Mouse (Mus musculus) heart, postnatal 25 days (tissue): Measurements from ENCODE around the gene Inpp4b. TPM values are rescaled to one million over a fixed set of nuclear protein-coding genes. Genes with fewer than 3 reads are reported as not detected.

Experiments
- DNase-seq: peaks from one replicate; pipeline ENCODE4 v3.0.0; 2022; ENCODE audit warnings: low spot score
- intact Hi-C: fragments of 180-260 bp; cut with DNase I; formaldehyde crosslinking; loops from one replicate; pipeline ENCODE4 v1.15.1; 2025
- total RNA-seq, 2 experiments: library from RNA; stranded (reverse); gene quantifications; 2 replicates each; pipeline ENCODE4 v1.2.3; 2021

The Inpp4b gene
- total RNA-seq, 2 experiments from 2014 or later = 74.5 to 77.8 TPM

- intact Hi-C loops = no loop called here
- no peak for DNase-seq
Observed at GRCm38 (mm10) chr8:81565484-81565883, 223.1 kb downstream of the Inpp4b start.

GRCm38 (mm10) chr8:81572319-81573104, 230.2 kb downstream of the Inpp4b start:
- no peak for DNase-seq
- intact Hi-C loops = no loop called here

- DNase-seq = no peak
- intact Hi-C loops = no loop called here
Observed at GRCm38 (mm10) chr8:81575268-81575917, 233.0 kb downstream of the Inpp4b start.

GRCm38 (mm10) chr8:81578951-81579350, 236.6 kb downstream of the Inpp4b start:
- no peak for DNase-seq
- intact Hi-C loops = no loop called here

- DNase-seq = no peak
- intact Hi-C loops = no loop called here
Observed at GRCm38 (mm10) chr8:81581817-81582437, 239.6 kb downstream of the Inpp4b start.

GRCm38 (mm10) chr8:81582906-81583305, 240.6 kb downstream of the Inpp4b start:
- no peak for DNase-seq
- intact Hi-C loops = no loop called here

- no peak for DNase-seq
- intact Hi-C loops = no loop called here
Observed at GRCm38 (mm10) chr8:81586783-81587182, 244.4 kb downstream of the Inpp4b start.

GRCm38 (mm10) chr8:81594134-81594714, 251.9 kb downstream of the Inpp4b start:
- no peak for DNase-seq
- intact Hi-C loops = no loop called here

- intact Hi-C loops = no loop called here
- no peak for DNase-seq
Observed at GRCm38 (mm10) chr8:81599209-81599608, 256.9 kb downstream of the Inpp4b start.

- intact Hi-C loops = no loop called here
- DNase-seq = no peak
Observed at GRCm38 (mm10) chr8:81601136-81601535, 258.8 kb downstream of the Inpp4b start.

- no peak for DNase-seq
- intact Hi-C loops = no loop called here
Observed at GRCm38 (mm10) chr8:81608082-81608481, 265.7 kb downstream of the Inpp4b start.

- intact Hi-C loops = no loop called here
- DNase-seq = no peak
Observed at GRCm38 (mm10) chr8:81609064-81609463, 266.7 kb downstream of the Inpp4b start.

- intact Hi-C loops = no loop called here
- DNase-seq = no peak
Observed at GRCm38 (mm10) chr8:81612611-81613010, 270.3 kb downstream of the Inpp4b start.

- intact Hi-C loops = no loop called here
- DNase-seq = no peak
Observed at GRCm38 (mm10) chr8:81614135-81614534, 271.8 kb downstream of the Inpp4b start.

- intact Hi-C loops = no loop called here
- no peak for DNase-seq
Observed at GRCm38 (mm10) chr8:81614605-81615004, 272.2 kb downstream of the Inpp4b start.

GRCm38 (mm10) chr8:81615552-81615951, 273.2 kb downstream of the Inpp4b start:
- no peak for DNase-seq
- intact Hi-C loops = no loop called here

- intact Hi-C loops = no loop called here
- DNase-seq = no peak
Observed at GRCm38 (mm10) chr8:81618918-81619317, 276.6 kb downstream of the Inpp4b start.

- DNase-seq = no peak
- intact Hi-C loops = no loop called here
Observed at GRCm38 (mm10) chr8:81635015-81635414, 292.7 kb downstream of the Inpp4b start.

- DNase-seq = no peak
- intact Hi-C loops = no loop called here
Observed at GRCm38 (mm10) chr8:81635912-81636583, 293.7 kb downstream of the Inpp4b start.

GRCm38 (mm10) chr8:81638478-81638877, 296.1 kb downstream of the Inpp4b start:
- DNase-seq = no peak
- intact Hi-C loops = no loop called here
